Mouse (Mus musculus) kidney, adult 9 months (tissue): ENCODE measurements around the gene Stox2.
A peak's percentile ranks its signal among the peaks of the same experiment; 100 is the strongest.
"Not testable (repeated sequence)": the region's sequence is repeated elsewhere in the genome, so short reads cannot be mapped to it uniquely, and the experiment has no call there.

ENCODE experiments used
- DNase-seq: peaks from one replicate; pipeline ENCODE4 v3.0.0; 2022

Gene Stox2

DNA sequence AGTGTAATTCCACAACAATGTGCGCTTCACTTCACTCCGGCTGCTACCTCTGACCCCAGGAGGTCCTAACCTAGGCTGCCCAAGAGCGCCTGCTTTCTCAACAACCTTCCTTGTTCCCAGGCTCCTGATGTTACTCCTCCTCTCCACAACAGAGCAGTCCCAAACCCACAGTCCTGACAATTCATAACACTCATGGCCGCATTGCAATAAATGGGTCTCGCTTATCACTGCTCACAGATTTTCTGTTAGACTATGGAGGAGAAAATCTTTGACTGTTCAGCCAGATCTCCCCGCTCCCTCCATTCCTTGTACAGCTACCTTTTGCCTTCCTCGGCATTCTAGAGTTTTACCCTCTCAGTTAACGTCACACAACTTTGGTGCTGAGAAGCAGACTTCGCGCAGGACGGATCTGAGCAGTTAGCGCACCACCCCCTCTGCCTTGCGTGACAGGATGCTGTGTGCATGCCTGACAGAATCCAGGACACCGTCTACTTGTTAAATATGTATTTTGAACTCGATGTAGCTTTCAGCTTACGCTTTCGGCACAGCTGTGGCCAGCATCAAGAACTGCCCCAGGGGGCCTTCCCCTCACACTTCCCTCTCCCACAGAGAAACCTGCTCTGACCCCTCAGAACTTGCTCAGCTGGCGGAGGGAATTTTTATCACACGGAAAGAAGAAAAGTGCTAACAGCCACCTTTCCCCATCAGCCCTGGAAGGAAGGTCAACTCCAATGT, at the start of gene Stox2:
Gene Stox2, minus strand, starts transcription at position 51 of the 735 bp plus-strand sequence.
- DNase-seq, result no peak

DNA sequence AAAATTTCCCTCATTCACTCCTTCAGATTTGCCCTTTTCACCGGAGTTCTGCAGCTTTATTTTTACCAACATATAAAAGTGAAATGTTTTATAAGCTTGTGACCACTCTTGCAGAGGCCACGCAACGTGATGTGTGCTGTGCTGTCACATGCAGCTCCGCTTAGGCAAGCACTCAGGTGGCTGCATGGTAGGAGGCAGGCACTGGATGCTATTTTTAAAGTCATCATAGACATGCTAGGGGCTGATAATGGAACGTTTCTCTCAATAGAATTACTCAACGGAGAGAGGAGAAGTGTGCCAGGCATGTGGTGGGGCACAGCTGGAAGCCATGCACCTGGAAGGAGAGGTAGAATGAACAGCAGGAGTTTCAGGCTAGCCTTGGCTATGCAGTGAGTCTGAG, 49.3 kb upstream of the Stox2 start:
- DNase-seq, result no peak

DNA sequence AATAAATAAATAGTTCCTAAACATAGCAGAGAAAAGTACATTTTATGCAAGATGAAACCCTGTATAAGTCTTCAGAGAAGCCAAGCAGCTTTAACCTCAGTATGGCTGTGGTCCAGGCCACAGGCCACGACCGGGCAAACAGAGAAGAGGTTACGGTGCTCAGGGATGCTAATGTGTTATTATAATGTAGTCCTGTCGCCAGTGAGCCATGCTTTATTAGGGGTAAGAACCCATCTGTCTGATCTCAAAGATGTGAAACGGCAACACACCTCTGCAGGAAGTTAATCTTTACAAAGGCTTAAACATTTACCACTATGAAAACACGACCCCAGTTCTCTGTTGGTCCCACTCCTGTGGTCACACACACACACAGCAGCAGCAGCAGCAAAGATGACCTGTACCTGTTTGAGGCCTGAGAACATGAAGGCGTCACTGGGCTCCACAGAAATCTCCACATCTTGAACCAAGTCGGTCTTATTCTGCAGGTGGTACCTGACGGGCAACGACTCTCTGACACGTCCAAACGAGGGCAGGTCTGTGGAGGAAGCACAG, 48.5 kb upstream of the Stox2 start:
- DNase-seq, result no peak

DNA sequence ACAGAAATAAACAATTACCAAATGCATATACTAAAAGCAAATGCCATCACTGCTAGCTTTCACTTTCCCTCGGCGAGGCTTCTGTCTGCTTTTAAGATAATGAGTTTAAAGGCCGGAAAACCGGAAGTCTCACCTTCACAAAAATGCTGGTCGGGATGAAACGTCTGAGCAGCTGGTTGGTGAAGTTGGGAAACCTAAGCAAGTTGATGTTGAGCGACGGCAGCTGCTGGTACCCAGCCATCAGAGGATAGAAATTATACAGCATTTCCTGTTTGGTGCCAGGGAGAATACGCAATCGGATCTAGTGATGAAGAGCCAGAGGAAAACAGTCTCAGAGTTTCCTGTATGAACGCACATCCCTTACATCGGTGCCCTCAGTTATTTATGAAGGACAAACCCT, 46.9 kb upstream of the Stox2 start:
- DNase-seq, result no peak

DNA sequence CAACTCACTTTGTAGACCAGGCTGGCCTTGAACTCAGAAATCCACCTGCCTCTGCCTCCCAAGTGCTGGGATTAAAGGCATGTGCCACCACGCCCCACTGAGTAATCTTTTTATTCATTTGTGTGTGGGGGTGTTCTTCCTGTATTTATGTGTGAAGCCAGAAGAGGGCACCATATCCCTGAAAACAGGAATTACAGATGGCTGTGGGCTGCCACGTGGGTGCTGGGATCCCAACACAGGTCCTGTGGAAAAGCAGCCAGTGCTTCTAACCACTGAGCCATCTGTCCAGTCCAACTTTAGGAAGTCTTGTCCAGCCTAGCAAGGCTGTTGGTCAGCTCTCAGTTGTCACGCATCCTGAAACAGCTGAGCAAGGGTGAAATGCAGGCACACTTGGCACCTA, 41.1 kb upstream of the Stox2 start:
- DNase-seq, result no peak

DNA sequence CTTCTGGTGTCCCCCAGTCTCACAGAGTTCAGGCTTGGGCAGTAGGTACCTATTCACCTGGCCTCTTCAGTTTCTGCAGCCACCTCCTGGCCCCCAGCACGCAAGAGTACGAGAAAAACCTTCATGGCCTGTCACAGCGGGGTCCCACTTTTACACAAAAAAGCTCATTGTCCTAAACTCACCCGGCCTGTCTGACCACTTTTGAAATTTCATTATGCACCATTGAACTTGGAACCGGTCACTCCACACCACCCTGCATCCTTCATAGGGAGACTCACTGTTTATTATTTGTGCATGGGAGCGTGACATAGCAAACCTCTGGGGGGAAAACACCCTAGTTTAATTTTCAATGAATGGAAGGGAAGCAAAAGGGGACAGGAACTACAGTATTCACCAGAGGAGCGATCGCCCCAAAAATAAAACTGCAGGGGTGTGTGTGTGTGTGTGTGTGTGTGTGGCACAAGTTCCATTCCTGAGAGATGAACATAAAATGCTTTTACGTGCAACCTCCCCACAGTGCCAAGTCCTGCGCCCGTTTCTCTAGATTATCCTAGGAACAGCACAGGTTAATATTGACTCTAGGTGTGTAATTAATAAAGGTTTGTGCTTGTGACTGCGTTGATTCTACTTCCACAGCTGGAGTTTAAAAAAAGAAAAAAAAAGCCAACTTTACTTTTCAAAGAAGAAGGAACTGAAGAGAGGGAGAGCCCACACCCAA, 36.4 kb upstream of the Stox2 start:
- peak; percentile 48 for DNase-seq

DNA sequence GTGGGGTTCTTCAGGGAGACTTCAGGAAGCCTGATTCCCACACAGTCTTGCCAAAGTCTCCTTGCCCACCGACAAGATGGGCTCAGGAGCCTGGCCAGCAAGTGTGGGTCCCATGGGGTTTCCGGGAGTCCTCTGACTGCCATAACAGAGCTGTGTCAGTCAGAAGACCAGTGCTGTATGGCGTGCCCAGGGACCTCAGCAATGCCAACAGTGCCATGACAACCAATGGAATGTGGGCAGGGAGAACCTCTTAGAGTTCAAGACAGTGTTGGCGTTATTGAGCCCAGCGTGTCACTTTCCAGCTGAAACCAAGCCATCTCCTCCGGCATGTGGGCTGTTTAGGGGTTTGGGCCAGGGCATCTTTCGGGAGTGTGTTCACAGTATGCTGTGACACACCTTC, 33.9 kb upstream of the Stox2 start:
- DNase-seq, result no peak

DNA sequence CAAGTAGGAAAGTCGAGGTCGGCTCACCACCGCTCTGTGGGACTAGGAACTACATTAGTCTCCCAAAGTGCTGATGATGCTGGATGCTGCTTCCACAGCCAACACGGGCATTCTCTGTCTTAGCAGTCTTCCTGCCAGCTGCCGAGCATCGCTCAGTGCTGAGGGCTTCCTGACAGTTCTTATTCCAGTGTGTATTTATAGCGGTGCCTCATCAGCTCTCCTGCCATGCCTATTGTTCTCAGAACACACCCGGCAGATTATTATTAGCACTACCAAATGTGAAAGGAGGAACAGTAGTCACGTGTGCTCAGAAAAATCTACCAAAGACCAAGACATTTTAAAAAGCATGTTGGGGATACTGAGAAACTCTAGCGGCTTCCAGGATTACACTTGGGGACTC, 15.5 kb upstream of the Stox2 start:
- peak; percentile 53 for DNase-seq

DNA sequence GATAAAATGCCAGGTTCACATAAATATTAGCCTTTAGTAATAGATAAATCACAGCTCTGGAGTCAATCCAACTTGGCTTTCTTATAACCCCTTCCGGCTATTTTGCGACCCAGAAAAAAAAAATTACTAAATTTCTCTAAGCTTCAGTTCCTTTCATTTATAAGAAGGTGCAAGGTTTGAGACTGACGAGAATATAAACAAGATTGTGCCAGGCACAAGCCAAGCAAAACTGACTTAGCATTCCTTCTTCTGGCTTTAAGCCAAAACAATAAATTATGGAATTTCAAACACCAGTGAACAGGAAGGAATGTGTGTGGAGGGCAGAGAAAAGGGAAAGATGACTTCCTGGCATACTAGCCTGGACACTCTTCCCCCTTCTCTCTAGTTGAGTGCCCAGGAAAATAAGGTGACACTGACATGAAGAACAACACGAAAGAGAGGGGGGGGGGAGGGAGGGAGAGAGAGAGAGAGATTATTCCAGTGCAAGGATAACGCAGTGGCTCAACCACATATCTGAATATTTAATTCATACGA, 13.1 kb upstream of the Stox2 start:
- DNase-seq, result peak; percentile 29

DNA sequence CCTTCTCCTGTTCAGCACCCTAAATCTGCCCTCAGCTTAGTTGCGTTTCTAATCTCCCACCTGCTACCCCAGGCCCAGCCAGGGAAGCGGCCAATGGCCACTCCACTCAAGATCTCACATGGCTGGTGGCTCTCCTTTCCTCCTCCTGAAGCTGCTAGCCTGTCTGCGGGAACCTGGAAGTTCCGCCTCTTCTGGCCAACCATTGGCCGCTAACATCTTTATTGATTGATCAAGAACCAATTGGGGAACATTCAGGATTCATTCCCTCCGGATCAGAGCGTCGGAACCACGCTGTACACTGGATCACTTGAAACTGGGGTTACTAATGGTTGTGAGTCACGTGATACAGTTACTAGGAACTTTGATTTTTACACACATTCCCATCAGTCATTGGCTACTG, 12.4 kb upstream of the Stox2 start:
- DNase-seq, result no peak

DNA sequence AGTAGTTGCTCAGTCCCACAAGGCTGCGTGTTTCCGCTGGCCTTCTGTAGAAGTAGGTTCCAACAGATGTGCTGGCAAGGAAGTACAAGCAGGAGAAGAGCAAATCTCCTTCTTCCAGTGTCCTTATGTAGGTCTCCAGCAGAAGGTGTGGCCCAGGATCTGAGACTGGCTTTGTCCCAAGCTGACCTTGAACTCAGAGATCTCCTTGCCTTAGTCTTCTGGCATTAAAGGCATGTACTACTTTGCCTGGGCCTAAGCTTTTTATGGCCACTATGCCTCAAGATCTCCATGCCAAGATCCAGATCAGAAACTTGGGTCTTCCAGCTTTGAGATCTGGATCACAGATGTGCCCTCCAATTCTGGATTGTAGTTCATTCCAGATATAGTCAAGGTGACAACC, 3.0 kb upstream of the Stox2 start:
- DNase-seq, result not testable (repeated sequence)

DNA sequence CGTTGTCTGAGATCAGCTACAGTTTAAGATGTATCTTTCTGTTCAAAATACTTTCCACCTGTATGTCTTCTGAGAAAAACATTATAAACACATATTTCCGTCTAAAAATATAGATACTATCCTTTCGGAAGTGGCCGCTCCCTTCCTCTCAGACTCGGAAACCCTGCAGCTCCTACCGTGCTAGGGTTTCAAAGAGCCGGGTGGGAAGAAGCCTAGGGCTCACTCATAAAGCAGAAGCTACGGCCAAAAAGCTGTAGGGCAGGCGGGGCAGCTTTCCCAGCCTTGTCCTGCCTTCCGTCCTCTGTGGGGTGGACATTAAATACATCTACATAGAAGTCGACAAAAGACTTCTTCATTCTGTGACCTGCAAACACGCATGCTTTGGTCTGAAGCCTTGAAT, 6.9 kb downstream of the Stox2 start:
- DNase-seq, result no peak

DNA sequence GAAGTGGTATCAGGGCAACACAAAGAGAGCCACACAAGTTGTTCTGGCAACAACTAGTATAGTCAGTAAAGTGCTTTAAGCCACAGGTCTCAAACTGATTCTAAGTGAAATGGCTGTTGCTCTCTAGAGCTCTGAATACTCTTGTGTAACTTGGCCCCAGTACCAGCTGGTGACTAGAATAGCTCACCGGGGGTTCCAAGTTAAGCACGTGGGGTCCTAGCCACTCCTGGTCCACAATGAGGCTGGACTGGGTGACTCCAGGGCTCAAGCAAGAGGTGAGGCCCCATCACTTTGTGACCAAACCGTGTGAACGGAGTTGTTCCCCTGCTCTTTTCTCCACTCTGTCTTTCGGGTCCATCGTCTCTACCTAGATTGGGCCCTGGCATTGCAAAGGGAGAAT, 8.2 kb downstream of the Stox2 start:
- no peak for DNase-seq

DNA sequence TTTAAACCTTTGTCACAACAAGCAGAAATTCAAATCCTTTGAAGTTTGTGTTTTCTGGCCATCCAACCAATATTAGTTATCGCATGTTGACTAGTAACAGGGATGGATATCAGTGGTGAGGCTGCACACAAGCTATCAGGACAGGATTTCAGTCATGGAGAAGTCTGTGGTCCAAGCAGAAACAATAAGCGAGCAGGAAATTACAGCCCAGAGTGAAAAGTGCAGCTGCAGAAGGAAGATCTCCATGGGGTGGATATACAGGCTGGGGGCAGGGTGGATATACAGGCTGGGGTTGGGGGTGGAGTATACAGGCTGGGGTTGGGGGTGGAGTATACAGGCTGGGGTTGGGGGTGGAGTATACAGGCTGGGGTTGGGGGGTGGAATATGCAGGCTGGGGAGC, 10.3 kb downstream of the Stox2 start:
- no peak for DNase-seq

DNA sequence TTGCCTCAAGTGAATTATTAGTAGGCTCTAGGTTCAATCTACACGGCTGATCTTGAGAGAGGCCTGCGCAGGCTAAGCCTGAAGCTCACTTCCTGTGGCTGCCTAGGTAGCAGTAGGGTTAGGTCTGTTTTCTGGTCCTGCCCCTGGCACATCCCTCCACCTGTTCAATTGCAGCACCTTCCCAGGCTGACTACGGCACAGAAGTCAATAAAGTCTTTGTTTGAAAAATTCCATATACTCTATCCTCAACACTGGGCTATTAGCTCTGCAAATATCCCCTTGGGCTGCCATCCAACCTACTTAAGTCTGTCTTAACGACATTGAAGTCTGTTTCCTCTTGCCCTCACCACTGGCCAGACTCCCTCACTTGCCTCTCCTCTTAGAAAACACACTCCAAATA, 10.8 kb downstream of the Stox2 start:
- DNase-seq, result no peak

DNA sequence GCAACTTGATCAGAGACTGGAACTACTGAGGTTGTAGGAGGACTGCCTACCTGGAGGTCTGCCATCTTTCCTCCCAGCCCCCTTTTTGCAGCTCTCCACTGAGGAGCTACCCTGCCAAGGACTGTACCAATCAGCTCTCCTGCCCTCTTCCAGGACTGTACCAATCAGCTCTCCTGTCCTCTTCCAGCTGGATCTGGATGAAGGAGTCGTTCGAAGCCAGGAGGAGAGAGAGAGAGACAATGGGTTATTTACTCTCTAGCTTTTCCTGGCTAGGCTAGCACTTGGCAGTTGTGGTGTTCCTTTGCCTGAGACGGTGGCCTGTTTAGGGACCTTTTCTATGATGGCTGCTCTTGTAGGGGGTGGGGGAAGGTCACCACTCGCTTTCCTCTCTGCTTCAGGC, 14.9 kb downstream of the Stox2 start:
- DNase-seq, result no peak

DNA sequence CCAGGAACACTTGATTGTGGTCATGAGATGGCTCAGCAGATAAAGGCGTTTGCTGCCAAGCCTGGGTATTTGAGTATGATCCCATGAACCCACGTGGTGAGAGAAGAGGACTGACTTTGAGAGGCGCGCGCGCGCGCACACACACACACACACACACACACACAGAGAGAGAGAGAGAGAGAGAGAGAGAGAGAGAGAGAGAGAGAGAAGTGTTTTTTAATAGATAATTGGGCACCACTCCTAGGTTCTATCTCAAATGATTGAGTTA, 32.0 kb downstream of the Stox2 start:
- DNase-seq, result not testable (repeated sequence)

DNA sequence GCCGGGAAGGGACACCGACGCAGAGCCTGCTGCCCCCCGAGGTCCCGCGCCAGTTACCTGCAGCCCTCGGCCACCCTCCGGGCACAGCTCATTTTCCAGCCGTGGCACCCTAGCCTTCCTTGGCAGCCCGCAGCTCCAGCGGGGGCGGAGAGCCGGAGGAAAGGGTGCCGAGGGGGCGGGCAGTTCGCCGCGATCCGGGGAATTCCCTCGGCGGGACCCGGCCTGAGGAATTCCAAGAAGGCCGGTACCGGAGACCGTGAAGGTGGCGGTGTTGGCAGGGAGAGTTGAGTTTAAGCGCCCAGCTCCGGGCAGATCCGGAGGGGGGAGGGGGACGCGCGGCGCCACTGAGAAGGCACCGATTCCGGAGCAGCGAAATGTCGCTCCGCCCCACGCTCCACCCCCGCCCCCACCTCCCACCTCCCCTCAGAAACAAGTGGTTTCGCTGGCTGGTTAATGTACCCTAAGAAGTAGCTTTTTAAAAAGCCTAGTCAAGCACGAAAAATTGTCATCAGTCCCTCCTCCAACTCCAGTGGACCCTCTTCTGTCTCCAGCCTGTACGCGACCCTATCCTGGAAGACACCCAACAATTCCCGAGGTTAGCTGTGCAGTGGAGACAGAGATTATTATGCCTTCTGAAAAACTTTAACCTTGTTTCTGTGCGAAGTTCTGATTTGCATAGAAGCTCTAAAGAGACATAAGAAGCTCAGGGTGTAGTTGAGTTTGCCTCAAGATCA, 32.5 kb downstream of the Stox2 start:
- DNase-seq, result peak; percentile 81

DNA sequence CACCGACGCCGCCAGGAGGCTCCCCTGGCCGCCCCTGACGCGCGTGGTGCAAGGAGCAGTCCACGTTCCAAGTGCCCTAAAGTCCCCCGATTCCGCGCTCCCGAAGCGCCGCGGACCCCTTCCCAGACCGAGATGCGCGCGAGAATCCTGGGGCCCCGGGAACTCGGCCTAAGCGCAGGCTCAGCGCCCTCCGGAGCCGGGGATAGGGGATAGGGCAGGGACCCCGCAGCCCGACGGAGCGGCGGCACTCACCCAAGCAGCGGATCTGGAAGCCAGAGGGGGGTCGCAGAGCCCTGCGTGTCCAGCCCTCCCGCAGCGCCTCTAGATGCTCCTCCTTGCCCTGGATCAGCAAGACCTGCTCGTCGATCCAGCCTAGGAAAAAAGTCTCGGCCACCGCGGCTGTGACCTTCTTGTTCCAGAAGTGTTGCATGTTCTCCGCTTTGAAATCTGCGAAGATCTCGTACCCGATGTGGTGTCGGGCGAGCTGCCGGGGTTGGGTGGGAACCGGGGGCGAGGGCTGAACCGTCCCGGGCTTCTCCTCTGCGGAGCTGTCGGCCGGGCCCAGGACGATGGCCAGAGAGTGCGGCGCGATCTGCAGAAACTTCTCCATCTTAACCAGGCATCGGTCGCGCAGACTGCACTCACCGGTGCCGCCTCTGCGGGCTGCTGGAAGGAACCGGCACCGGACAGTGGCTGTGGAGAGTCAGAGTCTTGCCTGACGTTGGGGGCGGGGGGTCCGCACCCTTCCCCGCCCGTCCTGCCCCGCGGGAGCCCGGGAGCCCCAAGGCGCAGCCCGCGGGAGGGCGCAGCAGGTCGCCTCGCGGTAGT, 33.3 kb downstream of the Stox2 start:
- no peak for DNase-seq

DNA sequence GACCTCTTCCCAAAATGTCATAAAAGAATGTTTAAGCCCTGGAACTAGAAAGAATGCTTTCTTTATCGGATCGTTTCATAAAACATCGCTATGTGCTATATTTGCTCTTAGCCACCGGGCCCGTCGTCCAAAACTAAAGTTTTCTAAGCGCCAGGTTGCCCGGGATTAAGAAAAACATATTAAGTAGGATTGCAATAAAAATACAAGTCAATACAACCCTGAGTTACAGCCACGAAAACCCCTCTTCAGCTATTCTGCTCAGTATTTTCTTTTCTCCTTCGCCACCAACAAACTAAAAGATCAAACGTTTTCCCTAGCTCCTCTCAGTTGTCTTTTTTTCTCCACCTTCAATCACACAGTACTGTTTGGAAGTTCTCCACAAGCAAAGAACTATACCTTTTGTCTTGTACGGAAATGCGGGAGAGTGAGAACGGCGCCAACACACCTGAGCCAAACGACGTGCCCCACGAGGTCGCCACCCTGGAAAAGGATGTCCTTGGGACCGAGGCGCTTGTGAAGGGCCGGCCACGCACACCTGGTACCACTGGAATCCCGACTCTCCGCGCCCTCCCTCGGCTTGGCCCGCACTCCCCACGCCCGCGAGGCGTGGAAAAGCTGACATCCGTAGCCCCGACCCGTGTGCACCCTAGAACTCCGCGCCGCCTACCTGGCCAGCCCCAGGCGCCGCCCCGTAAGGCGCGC, 34.0 kb downstream of the Stox2 start:
- no peak for DNase-seq

DNA sequence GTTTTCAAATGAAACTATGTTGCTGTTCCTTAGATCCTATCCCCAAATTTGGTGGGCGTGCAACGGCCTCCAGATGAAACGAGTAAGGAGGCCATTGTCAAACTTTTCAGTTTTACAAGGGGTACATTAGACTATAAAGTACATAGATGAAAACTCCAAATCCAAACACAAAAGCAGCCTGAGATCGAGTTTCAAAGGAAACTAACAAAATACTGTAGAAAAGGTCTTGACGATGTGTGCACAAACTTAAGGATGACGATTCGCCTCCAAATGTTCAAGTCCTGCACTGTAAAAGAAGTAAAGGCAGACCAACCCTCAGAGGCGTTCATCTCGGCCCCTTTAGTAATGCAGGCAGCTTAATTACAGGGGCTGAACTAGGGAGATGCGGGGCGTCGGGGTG, 34.8 kb downstream of the Stox2 start:
- DNase-seq, result no peak

DNA sequence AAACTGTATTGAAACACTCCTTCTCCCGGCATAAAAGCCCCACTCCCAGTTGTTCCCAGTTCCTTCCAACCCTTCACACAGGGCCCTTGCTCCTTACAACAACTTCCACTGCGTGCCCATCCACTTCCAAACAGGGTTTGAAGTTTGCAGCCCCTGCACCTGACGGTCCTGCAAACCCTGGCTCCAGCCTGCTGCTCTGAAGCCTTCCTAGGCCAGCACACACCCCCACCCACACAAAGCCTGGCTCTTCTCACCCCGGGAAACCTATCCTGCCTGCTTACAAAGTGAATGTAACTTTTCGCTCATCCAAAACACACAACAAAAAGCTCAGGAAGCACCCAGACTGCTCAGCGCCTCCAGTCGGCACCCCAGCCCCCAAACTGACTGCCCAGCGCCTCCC, 37.1 kb downstream of the Stox2 start:
- no peak for DNase-seq
